Mouse (Mus musculus) bone marrow macrophage, adult 2 months (primary cell): ENCODE data around the gene Try10. TPM values are rescaled to one million over a fixed set of nuclear protein-coding genes. Genes with fewer than 3 reads are reported as not detected.
"Not testable (repeated sequence)": the region's sequence is repeated elsewhere in the genome, so short reads cannot be mapped to it uniquely, and the experiment has no call there.

Source experiments
- H3K27ac ChIP-seq: 2 replicates; pipeline ENCODE4 v1.5.1; 2012; ENCODE audit warnings: low read depth, low read length; ENCODE audit not compliant: insufficient read depth
- H3K4me1 ChIP-seq: 2 replicates; pipeline ENCODE4 v1.6.1; 2012; ENCODE audit warnings: low read length; ENCODE audit not compliant: control insufficient read depth, insufficient read depth
- H3K4me3 ChIP-seq: 2 replicates; pipeline ENCODE4 v1.5.1; 2012; ENCODE audit warnings: mild to moderate bottlenecking, low read length, moderate library complexity; ENCODE audit not compliant: insufficient read depth
- CTCF ChIP-seq: IDR thresholded peaks from 2 replicates; pipeline ENCODE4 v1.5.1; 2012; ENCODE audit warnings: low read depth, mild to moderate bottlenecking, low read length, moderate library complexity
- POLR2A ChIP-seq: IDR thresholded peaks from 2 replicates; pipeline ENCODE4 v1.6.1; 2012; ENCODE audit warnings: mild to moderate bottlenecking, low read depth, low read length, borderline replicate concordance
- polyA plus RNA-seq: library from polyadenylated mRNA; stranded (reverse); fragments of >200 nt; gene quantifications from 2 replicates; pipeline ENCODE4 v1.2.4, GENCODE M21; 2012; ENCODE audit not compliant: missing spikeins, insufficient read depth, insufficient read length

Gene Try10
- not detected in 2 replicates for polyA plus RNA-seq

DNA sequence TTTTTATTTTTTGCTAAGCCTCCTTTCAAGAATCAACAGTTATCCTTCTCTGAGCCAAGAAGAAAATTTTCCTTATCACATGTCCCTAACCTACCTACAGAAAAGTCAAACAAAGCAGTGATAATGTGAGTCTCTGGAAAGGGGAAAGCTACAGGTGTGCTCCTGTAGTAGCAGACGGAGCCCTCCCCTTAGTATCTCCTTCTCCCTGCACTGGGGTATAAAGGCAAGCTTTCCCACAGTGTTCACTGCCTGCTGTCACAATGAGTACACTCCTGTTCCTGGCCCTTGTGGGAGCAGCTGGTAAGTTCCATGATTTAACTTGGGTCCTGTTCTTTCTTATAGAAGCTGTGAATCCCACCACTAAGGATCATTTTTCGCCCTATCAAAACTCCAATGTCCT is at the start of gene Try10:
Gene Try10 (plus strand): TSS at position 174 of the 400 bp plus-strand sequence.
- H3K4me1 ChIP-seq, result no peaks in the 10 kb centered on the region
- no peak within 1 kb of the TSS for H3K4me3 ChIP-seq
- H3K27ac ChIP-seq, result no peak within 1 kb of the TSS
- no peak for TF ChIP-seq CTCF
- TF ChIP-seq POLR2A, result no peak

DNA sequence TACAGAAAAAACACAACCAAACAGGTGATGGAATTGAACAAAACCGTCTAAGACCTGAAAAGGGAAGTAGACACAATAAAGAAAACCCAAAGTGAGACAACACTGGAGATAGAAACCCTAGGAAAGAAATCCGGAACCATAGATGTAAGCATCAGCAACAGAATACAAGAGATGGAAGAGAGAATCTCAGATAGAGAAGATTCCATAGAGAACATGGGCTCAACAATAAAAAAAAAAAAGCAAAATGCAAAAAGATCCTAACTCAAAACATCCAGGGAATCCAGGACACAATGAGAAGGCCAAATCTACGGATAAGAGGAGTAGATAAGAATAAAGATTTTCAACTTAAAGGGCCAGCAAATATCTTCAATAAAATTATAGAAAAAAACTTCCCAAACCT is 37.2 kb upstream of the Try10 start, which contains the start of gene Try5:
Gene Try5 (minus strand): TSS at position 101 of the 400 bp plus-strand sequence.
- H3K4me1 ChIP-seq, H3K4me3 ChIP-seq, H3K27ac ChIP-seq: not testable (repeated sequence)

DNA sequence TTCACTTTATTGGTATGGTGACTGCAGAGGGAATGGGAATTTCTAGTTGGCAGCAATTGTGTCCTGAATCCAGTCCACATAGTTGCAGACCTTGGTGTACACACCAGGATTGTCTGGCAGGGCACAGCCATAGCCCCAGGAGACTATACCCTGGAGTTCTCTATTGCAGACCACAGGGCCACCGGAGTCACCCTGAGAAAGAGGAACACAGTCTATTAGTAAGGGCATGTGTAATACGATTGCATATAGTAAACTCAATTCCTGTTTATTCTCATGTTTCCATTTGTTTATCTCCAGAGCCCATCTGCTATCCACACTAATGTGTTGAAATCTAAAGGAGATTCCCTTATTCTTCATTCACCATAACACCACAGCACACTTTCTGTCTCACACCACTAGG is 19.9 kb downstream of the Try10 start:
- not testable (repeated sequence) for H3K4me1 ChIP-seq, H3K4me3 ChIP-seq, H3K27ac ChIP-seq

DNA sequence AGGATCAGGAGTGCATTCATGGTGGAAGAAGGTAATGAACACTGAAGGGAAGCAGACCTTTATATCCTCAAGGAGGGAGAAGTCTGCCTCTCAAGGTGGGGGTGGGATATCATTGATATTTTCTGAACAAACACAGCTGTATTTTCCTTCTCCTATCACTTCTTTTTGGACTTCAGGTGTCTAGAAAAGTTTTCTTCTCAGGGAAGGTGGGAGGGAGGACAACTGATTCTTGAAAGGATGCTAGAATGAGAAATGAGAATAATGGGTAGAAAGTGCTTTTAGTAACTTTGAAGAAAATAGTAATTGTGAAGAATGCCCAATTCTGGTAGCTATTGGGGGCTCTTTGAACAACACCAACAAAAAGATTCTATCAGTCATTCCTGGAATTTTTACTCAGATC is 23.7 kb downstream of the Try10 start, which contains the start of gene Prss3:
Gene Prss3 (minus strand): TSS at position 101 of the 400 bp plus-strand sequence.
- H3K4me3 ChIP-seq, H3K27ac ChIP-seq, H3K4me1 ChIP-seq: not testable (repeated sequence)

DNA sequence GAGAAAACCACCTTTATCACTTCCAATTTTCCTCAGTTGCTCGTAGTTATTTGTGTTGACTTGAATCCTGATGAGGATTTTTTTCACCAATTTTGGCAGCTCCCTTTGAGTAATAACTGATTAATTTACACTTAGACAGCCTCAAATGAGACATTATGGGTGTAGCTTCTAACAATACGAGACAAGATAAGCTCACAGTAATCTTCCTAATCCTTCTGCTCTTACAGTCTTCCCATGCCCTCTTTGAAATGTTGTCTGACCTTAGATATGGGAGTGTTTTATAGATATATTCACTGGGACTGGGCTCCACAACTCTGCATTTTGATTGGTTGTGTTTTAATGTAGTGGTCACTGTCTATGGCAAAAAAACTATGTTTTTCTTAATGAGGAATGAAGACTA is 32.9 kb downstream of the Try10 start:
- H3K27ac ChIP-seq, result no peak overlapping the region
- no peak for TF ChIP-seq POLR2A
- TF ChIP-seq CTCF, result no peak
- no peaks in the 10 kb centered on the region for H3K4me1 ChIP-seq
- H3K4me3 ChIP-seq, result no peak overlapping the region

DNA sequence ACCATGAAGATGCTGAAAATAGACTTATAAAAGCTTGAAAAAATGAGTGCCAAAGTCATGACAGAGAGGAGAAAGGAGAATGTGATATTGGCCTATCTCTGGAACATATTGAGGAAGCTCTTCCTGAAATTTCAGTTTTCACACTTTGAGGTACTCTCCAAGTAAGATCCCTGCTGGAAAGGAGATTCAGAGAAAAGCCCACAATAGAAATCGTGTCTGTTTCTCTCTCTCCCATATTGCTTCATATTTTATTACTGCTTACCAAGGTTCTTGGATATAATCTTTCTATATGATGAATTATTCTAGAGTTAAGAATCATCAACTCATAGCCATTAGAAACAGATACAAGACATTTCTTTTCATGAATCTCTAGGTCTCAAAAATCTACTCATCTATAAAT is 37.7 kb downstream of the Try10 start:
- H3K4me3 ChIP-seq, H3K27ac ChIP-seq, H3K4me1 ChIP-seq: not testable (repeated sequence)

DNA sequence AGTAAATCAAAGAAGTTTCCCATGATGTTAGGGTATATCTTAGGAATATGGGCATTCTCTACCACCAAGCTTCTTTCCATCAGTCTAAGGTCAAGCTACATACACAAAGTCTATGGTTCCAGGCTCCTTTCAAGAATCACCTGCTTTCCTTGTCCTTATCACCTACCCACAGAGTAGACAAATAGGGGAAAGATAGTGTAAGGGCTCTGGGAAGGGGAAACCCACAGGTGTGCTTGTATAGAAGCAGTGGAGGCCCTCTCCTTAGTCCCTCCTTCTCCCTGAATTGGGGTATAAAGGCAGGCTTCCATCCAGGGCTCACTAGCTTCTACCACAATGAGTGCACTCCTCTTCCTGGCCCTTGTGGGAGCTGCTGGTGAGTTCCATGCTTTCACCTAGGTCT is 38.2 kb downstream of the Try10 start, which contains the start of gene Gm5771:
Gene Gm5771 (plus strand): TSS at position 301 of the 400 bp plus-strand sequence.
- H3K4me1 ChIP-seq, result not testable (repeated sequence)

More for the DNA sequence above, 38.2 kb downstream of the Try10 start, which contains the start of gene Gm5771:
- H3K27ac ChIP-seq, H3K4me3 ChIP-seq: not testable (repeated sequence)

Other genes with a start within 250 kb of the Try10 start
- gene Try4, start 51.8 kb upstream of the Try10 start, polyA plus RNA-seq, result not detected in 2 replicates
- not detected in 2 replicates for gene Try5, start 37.3 kb upstream of the Try10 start, polyA plus RNA-seq
- not detected in 2 replicates for gene Prss3, start 23.6 kb downstream of the Try10 start, polyA plus RNA-seq
- gene Gm5771, start 38.3 kb downstream of the Try10 start, polyA plus RNA-seq, result not detected in 2 replicates
- gene Gm10334, start 92.0 kb downstream of the Try10 start, polyA plus RNA-seq, result not detected in 2 replicates
- gene Prss1, start 104.8 kb downstream of the Try10 start, polyA plus RNA-seq, result not detected in 2 replicates
- gene Prss2, start 167.7 kb downstream of the Try10 start, polyA plus RNA-seq, result not detected in 2 replicates